Mouse (Mus musculus): ENCODE data around the gene Lysmd4.

Gene Lysmd4

DNA sequence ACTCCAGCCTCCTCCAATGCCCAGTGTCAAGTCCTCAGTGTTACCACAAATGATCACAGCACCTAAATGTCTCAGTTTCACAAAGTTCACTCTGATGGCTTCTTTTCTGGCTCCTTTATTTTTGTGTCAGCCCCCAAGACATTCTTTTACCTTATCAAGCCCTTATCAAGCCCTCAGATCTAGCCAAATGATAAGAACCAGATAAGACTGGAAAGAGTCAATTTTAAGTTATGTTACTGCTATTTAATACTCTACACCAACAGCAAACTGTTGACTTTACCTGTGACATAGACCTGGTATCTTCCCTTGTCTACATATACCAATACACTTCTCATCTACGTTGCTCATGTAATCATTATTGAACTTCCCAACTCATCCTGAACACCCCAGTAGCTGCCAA is 74.1 kb downstream of the Lysmd4 start:
- in situ Hi-C loops (cut with MboI; ENCODE audit: low pct_unique_long_range_greater_than_20kb in 1 of 2, low sequenced_read_pairs in 2 of 2, unreplicated experiment in 1 of 2) = no loop called here

- in situ Hi-C loops (cut with MboI; ENCODE audit: low pct_unique_long_range_greater_than_20kb in 1 of 2, low sequenced_read_pairs in 2 of 2, unreplicated experiment in 1 of 2) = no loop called here
Observed at GRCm38 (mm10) chr7:67304937-67305336, 82.6 kb downstream of the Lysmd4 start.

DNA sequence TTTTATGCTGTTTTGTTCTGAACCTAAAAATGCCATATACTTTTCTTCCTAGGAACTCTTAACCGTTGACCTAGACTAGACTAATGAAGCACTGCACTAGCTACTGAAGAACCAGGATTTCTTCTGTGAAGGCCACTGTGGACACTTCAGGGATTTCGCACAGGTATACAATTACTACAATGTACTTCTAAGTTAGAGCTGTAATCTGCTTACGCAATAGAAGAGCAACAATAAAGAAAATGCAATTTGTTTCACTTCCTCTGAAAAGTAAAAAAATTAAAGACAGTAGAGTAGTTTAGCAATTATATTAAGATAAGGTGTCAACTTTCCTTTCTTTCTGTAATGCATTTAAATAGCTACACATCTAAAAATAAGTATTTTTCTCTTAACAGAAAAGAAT is 84.7 kb downstream of the Lysmd4 start:
- in situ Hi-C loops (cut with MboI; ENCODE audit: low pct_unique_long_range_greater_than_20kb in 1 of 2, low sequenced_read_pairs in 2 of 2, unreplicated experiment in 1 of 2) = no loop called here

GRCm38 (mm10) chr7:67308102-67308501 is 85.8 kb downstream of the Lysmd4 start:
- in situ Hi-C loops (cut with MboI; ENCODE audit: low pct_unique_long_range_greater_than_20kb in 1 of 2, low sequenced_read_pairs in 2 of 2, unreplicated experiment in 1 of 2) = no loop called here

DNA sequence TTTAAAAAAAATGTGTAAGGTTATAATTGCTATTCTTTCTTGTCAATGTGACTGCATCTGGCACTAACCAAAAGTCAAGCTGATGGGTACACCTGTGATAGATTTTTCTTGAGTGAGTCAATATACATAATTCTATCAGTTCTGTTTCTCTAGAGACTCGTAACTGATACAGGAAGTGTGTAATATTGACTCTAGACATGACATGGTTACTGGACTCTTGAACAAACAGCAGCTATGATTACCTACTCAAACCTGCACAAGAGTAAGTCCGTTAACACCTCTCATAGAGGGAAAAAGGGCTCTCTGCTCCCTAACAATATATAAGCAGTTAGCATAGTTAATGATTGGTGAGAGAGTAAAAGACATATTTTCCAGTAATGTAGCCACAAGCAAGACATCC is 87.8 kb downstream of the Lysmd4 start:
- in situ Hi-C loops (cut with MboI; ENCODE audit: low pct_unique_long_range_greater_than_20kb in 1 of 2, low sequenced_read_pairs in 2 of 2, unreplicated experiment in 1 of 2) = no loop called here

DNA sequence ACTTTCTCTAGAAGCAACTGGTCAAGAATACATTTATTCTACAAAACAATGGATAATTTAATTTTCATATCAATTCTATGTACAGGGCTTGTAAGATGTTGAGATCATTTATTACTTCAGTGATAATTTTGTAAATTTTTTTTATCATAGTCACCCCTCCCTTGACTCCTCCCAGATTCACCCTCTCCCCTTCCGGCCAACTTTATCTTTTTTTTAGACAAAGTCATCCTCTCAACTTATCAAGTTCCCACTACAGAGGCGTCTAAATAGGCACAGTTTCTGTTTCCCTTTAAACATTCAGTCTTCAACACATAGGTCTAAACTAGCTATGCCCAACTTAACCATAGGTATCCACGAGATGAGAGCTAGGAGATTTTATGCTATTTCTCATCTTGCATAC is 90.9 kb downstream of the Lysmd4 start:
- in situ Hi-C loops (cut with MboI; ENCODE audit: low pct_unique_long_range_greater_than_20kb in 1 of 2, low sequenced_read_pairs in 2 of 2, unreplicated experiment in 1 of 2) = no loop called here

DNA sequence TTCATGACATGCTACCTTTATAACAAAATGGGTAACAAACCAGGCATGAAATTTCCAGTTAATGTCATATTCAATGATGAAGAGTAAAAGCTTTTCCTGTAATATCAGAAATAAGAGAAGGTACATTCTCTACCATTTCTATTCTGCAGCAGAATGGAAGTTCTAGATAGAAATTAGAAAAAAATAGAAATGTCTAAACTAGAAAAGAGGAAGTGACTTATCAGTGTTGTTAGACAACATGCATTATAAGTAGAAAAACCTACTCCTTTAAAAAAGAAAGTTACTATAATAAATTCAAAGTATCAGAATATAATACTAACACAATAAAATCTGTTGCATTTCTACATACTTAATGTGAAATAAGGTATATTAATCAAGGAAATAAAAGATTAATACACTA is 96.4 kb downstream of the Lysmd4 start:
- in situ Hi-C loops (cut with MboI; ENCODE audit: low pct_unique_long_range_greater_than_20kb in 1 of 2, low sequenced_read_pairs in 2 of 2, unreplicated experiment in 1 of 2) = no loop called here

- in situ Hi-C loops (cut with MboI; ENCODE audit: low pct_unique_long_range_greater_than_20kb in 1 of 2, low sequenced_read_pairs in 2 of 2, unreplicated experiment in 1 of 2) = no loop called here
Observed at GRCm38 (mm10) chr7:67320359-67320758, 98.0 kb downstream of the Lysmd4 start.

GRCm38 (mm10) chr7:67342067-67342625 is 119.8 kb downstream of the Lysmd4 start:
- in situ Hi-C loops (cut with MboI; ENCODE audit: low pct_unique_long_range_greater_than_20kb in 1 of 2, low sequenced_read_pairs in 2 of 2, unreplicated experiment in 1 of 2) = no loop called here

DNA sequence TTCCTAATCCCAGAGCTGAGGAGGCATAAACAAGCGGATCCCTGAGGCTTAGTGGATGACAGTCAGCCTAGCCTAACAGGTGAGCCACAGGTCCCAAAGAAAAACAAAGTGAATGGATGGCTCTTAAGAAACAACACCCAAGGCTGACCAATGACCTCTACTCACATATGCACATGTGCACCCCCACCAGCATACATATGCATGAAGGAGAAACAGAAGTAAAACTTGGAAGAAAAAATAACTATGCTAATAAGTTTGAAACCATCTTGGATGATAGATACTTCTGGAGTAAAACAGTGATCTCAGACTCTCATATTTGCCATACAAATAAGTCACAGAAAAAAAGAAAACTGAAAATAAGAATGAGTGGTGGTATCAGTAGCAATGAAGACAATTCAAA is 122.1 kb downstream of the Lysmd4 start:
- in situ Hi-C loops (cut with MboI; ENCODE audit: low pct_unique_long_range_greater_than_20kb in 1 of 2, low sequenced_read_pairs in 2 of 2, unreplicated experiment in 1 of 2) = no loop called here

DNA sequence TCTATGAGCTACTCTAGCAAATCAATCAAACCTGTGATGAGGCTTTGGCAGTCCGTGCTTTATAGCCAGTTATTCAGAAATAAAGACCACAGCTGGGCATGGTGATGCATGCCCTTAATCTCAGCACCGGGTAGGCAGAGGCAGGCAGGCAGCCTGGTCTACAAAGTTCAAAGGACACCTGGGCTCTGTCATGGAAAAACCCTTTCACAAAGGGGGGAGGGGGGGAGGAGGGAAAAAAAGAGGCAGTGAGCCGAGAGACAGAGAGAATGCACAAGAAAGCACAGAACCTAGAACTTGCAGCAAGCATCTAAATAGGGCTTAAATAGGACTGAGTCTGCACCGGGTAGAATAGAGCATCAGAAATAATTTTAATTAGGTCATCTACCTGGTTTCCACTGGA is 130.6 kb downstream of the Lysmd4 start:
- in situ Hi-C loops (cut with MboI; ENCODE audit: low pct_unique_long_range_greater_than_20kb in 1 of 2, low sequenced_read_pairs in 2 of 2, unreplicated experiment in 1 of 2) = loop anchor here (25.0 kb wide), 1 partner anchor 284 kb away; the partner anchor contains the start of genes Lrrc28 (in 2 of the 2) and Ttc23 (in 2 of the 2)

DNA sequence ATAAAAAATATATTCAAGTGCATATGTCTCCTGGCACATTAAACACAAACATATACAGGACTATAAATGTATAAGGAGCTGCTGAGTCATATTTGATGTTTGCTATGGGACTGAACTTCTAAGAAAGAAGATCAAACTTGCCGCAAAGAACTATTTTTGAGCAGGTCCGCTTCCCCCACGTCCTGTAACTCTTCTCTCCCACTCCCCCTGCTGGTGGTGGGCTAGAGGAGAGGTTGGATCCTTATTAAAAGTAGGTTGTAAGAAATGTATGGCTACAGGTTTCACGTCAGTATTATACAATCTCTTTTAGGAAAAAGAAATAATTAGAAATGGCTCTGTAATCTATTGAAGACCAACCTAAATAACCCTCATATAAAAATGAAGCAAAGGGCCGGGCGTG is 131.3 kb downstream of the Lysmd4 start:
- in situ Hi-C loops (cut with MboI; ENCODE audit: low pct_unique_long_range_greater_than_20kb in 1 of 2, low sequenced_read_pairs in 2 of 2, unreplicated experiment in 1 of 2) = loop anchor here (25.0 kb wide), 1 partner anchor 284 kb away; the partner anchor contains the start of genes Lrrc28 (in 2 of the 2) and Ttc23 (in 2 of the 2)

GRCm38 (mm10) chr7:67355870-67356269 is 133.5 kb downstream of the Lysmd4 start:
- in situ Hi-C loops (cut with MboI; ENCODE audit: low pct_unique_long_range_greater_than_20kb in 1 of 2, low sequenced_read_pairs in 2 of 2, unreplicated experiment in 1 of 2) = loop anchor here (25.0 kb wide), 1 partner anchor 281 kb away; the partner anchor contains the start of genes Lrrc28 (in 2 of the 2) and Ttc23 (in 2 of the 2)

All from mouse embryonic stem cell (cell line).